Mouse (Mus musculus): Measurements from ENCODE around the gene Ccdc90b. TPM values are rescaled to one million over a fixed set of nuclear protein-coding genes. Genes with fewer than 3 reads are reported as not detected.

The Ccdc90b gene
- polyA plus RNA-seq, 1 experiment from 2014 or later = 69.6 TPM

Other genes starting within 250 kb of the Ccdc90b start
- 17.1 and 21.0 TPM in 2 replicates for gene Ankrd42, start 76.0 kb downstream of the Ccdc90b start, polyA plus RNA-seq (2014; fragmentation: Nextera tagmentation; extraction: Ambion mirVana)
- gene Pcf11, start 108.8 kb downstream of the Ccdc90b start, polyA plus RNA-seq (2014; fragmentation: Nextera tagmentation; extraction: Ambion mirVana) = 15.8 and 18.0 TPM in 2 replicates
- gene Rab30, start 180.5 kb downstream of the Ccdc90b start, polyA plus RNA-seq (2014; fragmentation: Nextera tagmentation; extraction: Ambion mirVana) = 24.2 and 29.6 TPM in 2 replicates